Mouse (Mus musculus): Measurements from ENCODE around the gene Sec31b. TPM values are rescaled to one million over a fixed set of nuclear protein-coding genes. Genes with fewer than 3 reads are reported as not detected.

The Sec31b gene
- polyA plus RNA-seq, 1 experiment: 5.4 TPM

- no peaks in the 10 kb centered on the region for H3K4me1 ChIP-seq (ENCODE audit: control insufficient read depth, insufficient read depth, insufficient read length)
- peak; percentile 65 to 85 for DNase-seq (ENCODE audit: low read depth in 1 of 2, low spot score in 2 of 2)
- TF ChIP-seq POLR2A (IDR thresholded peaks at IDR 0.05; ENCODE audit: low read depth, low read length) (no peak), CTCF (IDR thresholded peaks at IDR 0.05; ENCODE audit: extremely low read depth, insufficient read depth, insufficient read length, insufficient replicate concordance) (peak; percentile 99)
- H3K27me3 ChIP-seq (ENCODE audit: control insufficient read depth, insufficient read depth, low read length): no peaks in the 10 kb centered on the region
- no peak overlapping the region for H3K27ac ChIP-seq (ENCODE audit: insufficient read depth, low read length)
- WGBS: 37% methylated on average over 9 of the region's 9 CpGs
- no peak overlapping the region for H3K4me3 ChIP-seq (ENCODE audit: extremely low read depth, insufficient read depth, insufficient read length)
- no peaks in the 10 kb centered on the region for H3K36me3 ChIP-seq (ENCODE audit: control insufficient read depth, insufficient read depth, low read length)
These were observed 37.1 kb upstream of the Sec31b start for GRCm38 (mm10) chr19:44582638-44583309.

GRCm38 (mm10) chr19:44582103-44582502 lies 36.4 kb upstream of the Sec31b start:
- Histone ChIP-seq H3K27ac (ENCODE audit: insufficient read depth, low read length) (no peak overlapping the region), H3K4me1 (ENCODE audit: control insufficient read depth, insufficient read depth, insufficient read length) (no peaks in the 10 kb centered on the region), H3K4me3 (ENCODE audit: extremely low read depth, insufficient read depth, insufficient read length) (no peak overlapping the region), H3K36me3 (ENCODE audit: control insufficient read depth, insufficient read depth, low read length) (no peaks in the 10 kb centered on the region), H3K27me3 (ENCODE audit: control insufficient read depth, insufficient read depth, low read length) (no peaks in the 10 kb centered on the region)
- 84% methylated on average over 10 of the region's 10 CpGs for WGBS
- TF ChIP-seq CTCF (IDR thresholded peaks at IDR 0.05; ENCODE audit: extremely low read depth, insufficient read depth, insufficient read length, insufficient replicate concordance): no peak
- no peak for TF ChIP-seq POLR2A (IDR thresholded peaks at IDR 0.05; ENCODE audit: low read depth, low read length)
- no peak for DNase-seq (ENCODE audit: low read depth in 1 of 2, low spot score in 2 of 2)

GRCm38 (mm10) chr19:44578038-44578437 lies 32.4 kb upstream of the Sec31b start:
- 12% methylated on average over 1 of the region's 1 CpGs for WGBS
- Histone ChIP-seq H3K27ac (ENCODE audit: insufficient read depth, low read length) (no peak overlapping the region), H3K36me3 (ENCODE audit: control insufficient read depth, insufficient read depth, low read length) (peaks cover 8% of the 10 kb centered on the region; the same call in 1 of the 2 replicates), H3K4me1 (ENCODE audit: control insufficient read depth, insufficient read depth, insufficient read length) (no peaks in the 10 kb centered on the region), H3K4me3 (ENCODE audit: extremely low read depth, insufficient read depth, insufficient read length) (no peak overlapping the region), H3K27me3 (ENCODE audit: control insufficient read depth, insufficient read depth, low read length) (no peaks in the 10 kb centered on the region)
- TF ChIP-seq CTCF (IDR thresholded peaks at IDR 0.05; ENCODE audit: extremely low read depth, insufficient read depth, insufficient read length, insufficient replicate concordance) (no peak), POLR2A (IDR thresholded peaks at IDR 0.05; ENCODE audit: low read depth, low read length) (no peak)
- no peak for DNase-seq (ENCODE audit: low read depth in 1 of 2, low spot score in 2 of 2)

- H3K4me1 ChIP-seq (ENCODE audit: control insufficient read depth, insufficient read depth, insufficient read length): no peaks in the 10 kb centered on the region
- no peak overlapping the region for H3K27ac ChIP-seq (ENCODE audit: insufficient read depth, low read length)
- WGBS: 85% methylated on average over 7 of the region's 7 CpGs
- H3K27me3 ChIP-seq (ENCODE audit: control insufficient read depth, insufficient read depth, low read length): no peaks in the 10 kb centered on the region
- TF ChIP-seq CTCF (IDR thresholded peaks at IDR 0.05; ENCODE audit: extremely low read depth, insufficient read depth, insufficient read length, insufficient replicate concordance) (no peak), POLR2A (IDR thresholded peaks at IDR 0.05; ENCODE audit: low read depth, low read length) (no peak)
- H3K36me3 ChIP-seq (ENCODE audit: control insufficient read depth, insufficient read depth, low read length): peaks cover 20% of the 10 kb centered on the region
- no peak overlapping the region for H3K4me3 ChIP-seq (ENCODE audit: extremely low read depth, insufficient read depth, insufficient read length)
- DNase-seq (ENCODE audit: low read depth in 1 of 2, low spot score in 2 of 2): no peak
These were observed 30.6 kb upstream of the Sec31b start for GRCm38 (mm10) chr19:44576275-44576674.

GRCm38 (mm10) chr19:44567763-44568162 lies 22.1 kb upstream of the Sec31b start:
- H3K27ac ChIP-seq (ENCODE audit: insufficient read depth, low read length): no peak overlapping the region
- no peak for TF ChIP-seq CTCF (IDR thresholded peaks at IDR 0.05; ENCODE audit: extremely low read depth, insufficient read depth, insufficient read length, insufficient replicate concordance)
- no peak overlapping the region for H3K4me3 ChIP-seq (ENCODE audit: extremely low read depth, insufficient read depth, insufficient read length)
- DNase-seq (ENCODE audit: low read depth in 1 of 2, low spot score in 2 of 2): no peak
- peaks cover 49% of the 10 kb centered on the region for H3K36me3 ChIP-seq (ENCODE audit: control insufficient read depth, insufficient read depth, low read length)
- H3K4me1 ChIP-seq (ENCODE audit: control insufficient read depth, insufficient read depth, insufficient read length): peaks cover 7% of the 10 kb centered on the region; the same call in 1 of the 2 replicates
- H3K27me3 ChIP-seq (ENCODE audit: control insufficient read depth, insufficient read depth, low read length): no peaks in the 10 kb centered on the region
- WGBS: 93% methylated on average over 3 of the region's 3 CpGs

- no peak for TF ChIP-seq POLR2A (IDR thresholded peaks at IDR 0.05; ENCODE audit: low read depth, low read length)
- TF ChIP-seq CTCF (IDR thresholded peaks at IDR 0.05; ENCODE audit: extremely low read depth, insufficient read depth, insufficient read length, insufficient replicate concordance): no peak
- Histone ChIP-seq H3K36me3 (ENCODE audit: control insufficient read depth, insufficient read depth, low read length) (peaks cover 22% of the 10 kb centered on the region), H3K27me3 (ENCODE audit: control insufficient read depth, insufficient read depth, low read length) (no peaks in the 10 kb centered on the region), H3K27ac (ENCODE audit: insufficient read depth, low read length) (no peak overlapping the region), H3K4me3 (ENCODE audit: extremely low read depth, insufficient read depth, insufficient read length) (no peak overlapping the region), H3K4me1 (ENCODE audit: control insufficient read depth, insufficient read depth, insufficient read length) (peaks cover 7% of the 10 kb centered on the region; the same call in 1 of the 2 replicates)
- DNase-seq (ENCODE audit: low read depth in 1 of 2, low spot score in 2 of 2): no peak
- WGBS: 93% methylated on average over 14 of the region's 14 CpGs
These were observed 18.3 kb upstream of the Sec31b start for GRCm38 (mm10) chr19:44564006-44564405.

GRCm38 (mm10) chr19:44562652-44563206 lies 17.1 kb upstream of the Sec31b start, which contains the start of gene Hif1an:
Gene Hif1an, plus strand, starts transcription at chr19:44562850.
- TF ChIP-seq POLR2A (IDR thresholded peaks at IDR 0.05; ENCODE audit: low read depth, low read length): peak; percentile 61
- TF ChIP-seq CTCF (IDR thresholded peaks at IDR 0.05; ENCODE audit: extremely low read depth, insufficient read depth, insufficient read length, insufficient replicate concordance): peak; percentile 83; the same call in 1 of the 2 replicates
- under 1% methylated on average over 33 of the region's 33 CpGs for WGBS
- H3K27ac ChIP-seq (ENCODE audit: insufficient read depth, low read length): peak within 1 kb of the TSS; percentile 76
- H3K4me3 ChIP-seq (ENCODE audit: extremely low read depth, insufficient read depth, insufficient read length): peak within 1 kb of the TSS; percentile 84
- H3K36me3 ChIP-seq (ENCODE audit: control insufficient read depth, insufficient read depth, low read length): peaks cover 15% of the 10 kb centered on the region
- H3K4me1 ChIP-seq (ENCODE audit: control insufficient read depth, insufficient read depth, insufficient read length): peaks cover 7% of the 10 kb centered on the region; the same call in 1 of the 2 replicates
- H3K27me3 ChIP-seq (ENCODE audit: control insufficient read depth, insufficient read depth, low read length): no peaks in the 10 kb centered on the region
- DNase-seq (ENCODE audit: low read depth in 1 of 2, low spot score in 2 of 2): peak; percentile 93 to 95
